24 mouse cellular contexts compared by ENCODE assay signal in the genomic region with DNA sequence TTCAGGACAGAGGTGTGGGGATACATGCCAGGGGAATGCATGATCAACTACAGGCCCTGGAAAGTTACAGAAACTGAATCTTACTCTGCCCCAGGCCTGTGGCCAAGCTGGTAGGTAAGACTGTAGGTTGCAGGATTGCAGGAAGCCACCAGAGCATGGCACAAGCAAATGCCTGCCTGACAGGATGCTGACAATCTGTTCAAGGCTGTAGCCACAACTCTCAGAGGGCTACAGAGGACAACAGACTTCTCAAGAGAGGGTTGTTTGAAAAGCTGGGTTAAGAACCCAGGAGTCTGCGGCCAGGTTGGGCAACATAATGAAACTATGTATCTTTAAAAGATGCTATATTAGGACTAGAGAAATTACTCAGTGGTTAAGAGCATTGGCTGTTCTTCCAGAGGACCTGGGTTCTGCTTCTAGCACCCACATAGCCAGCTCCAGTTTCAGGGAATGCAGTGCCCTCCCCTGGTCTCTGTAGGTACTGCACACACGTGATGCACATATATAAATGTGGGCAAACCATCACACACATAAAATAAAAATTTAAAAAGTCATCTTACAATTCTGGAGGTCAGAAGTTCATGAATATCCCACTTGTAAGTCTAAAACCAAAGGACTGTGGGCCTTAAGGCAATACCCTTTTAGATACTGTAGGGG. TPM values are rescaled to one million over a fixed set of nuclear protein-coding genes. Genes with fewer than 3 reads are reported as not detected.
DNase-seq lines count a peak whose midpoint lies in the region; ATAC-seq and TF ChIP-seq lines count a peak whose summit lies in the region.
"Had no signal": no experiment of that assay in that cellular context is flagged by ENCODE, and none has a peak within 500 bp of the region (broad histone marks: within the 10 kb centered on the region; RNA-seq: fewer than 3 reads in every experiment).

No protein-coding gene starts in this region.

- no peak overlapping the region for H3K4me3 ChIP-seq in gastrocnemius, adult 2 months
- H3K4me3 ChIP-seq in forebrain, embryonic 15.5 days, result no peak overlapping the region
- no peak overlapping the region for H3K4me3 ChIP-seq in hindbrain, embryonic 11.5 days (ENCODE audit: low read depth, low read length)
- H3K4me3 ChIP-seq: embryonic facial prominence, embryonic 12.5 days; heart, embryonic 12.5 days; limb, embryonic 13.5 days; stomach, embryonic 15.5 days had no signal

- POLR2A ChIA-PET in Patski (lab: Charles Lee), result no interaction called here

- in situ Hi-C loops in Patski (cut with MboI; ENCODE audit: low pct_unique_long_range_greater_than_20kb), result no loop called here

- H3K4me1 ChIP-seq in forebrain, embryonic 15.5 days, result no peaks in the 10 kb centered on the region
- no peaks in the 10 kb centered on the region for H3K4me1 ChIP-seq in hindbrain, embryonic 11.5 days (replicated peaks; ENCODE audit: control insufficient read depth, insufficient read depth, low read length)
- H3K4me1 ChIP-seq: embryonic facial prominence, embryonic 12.5 days; limb, embryonic 13.5 days; stomach, embryonic 15.5 days had no signal

- no peaks in the 10 kb centered on the region for H3K27me3 ChIP-seq in Patski
- no peaks in the 10 kb centered on the region for H3K27me3 ChIP-seq in splenic B cell, adult 2 months (ENCODE audit: control insufficient read depth, insufficient read depth, low read length, poor library complexity, severe bottlenecking)
- H3K27me3 ChIP-seq in forebrain, embryonic 15.5 days, result no peaks in the 10 kb centered on the region
- H3K27me3 ChIP-seq in hindbrain, embryonic 11.5 days (ENCODE audit: control insufficient read depth, insufficient read depth, low read length), result no peaks in the 10 kb centered on the region
- H3K27me3 ChIP-seq: embryonic facial prominence, embryonic 12.5 days; heart, embryonic 12.5 days; limb, embryonic 13.5 days; stomach, embryonic 15.5 days had no signal

- H3K4me2 ChIP-seq in forebrain, embryonic 15.5 days (replicated peaks), result no peak overlapping the region
- H3K4me2 ChIP-seq in hindbrain, embryonic 11.5 days (replicated peaks; ENCODE audit: low read depth, low read length), result no peak overlapping the region
- H3K4me2 ChIP-seq: embryonic facial prominence, embryonic 12.5 days; heart, embryonic 12.5 days; limb, embryonic 13.5 days; stomach, embryonic 15.5 days had no signal

- no peak for ATAC-seq in Patski
- ATAC-seq in forebrain, embryonic 15.5 days (replicated peaks), result no peak
- ATAC-seq in hindbrain, embryonic 11.5 days (ENCODE audit: low FRiP score), result no peak
- ATAC-seq: hindbrain, embryonic 16.5 days; midbrain, embryonic 16.5 days had no signal

- peak; percentile 15; the same call in 1 of the 2 replicates for TF ChIP-seq CTCF in gastrocnemius, adult 2 months (IDR thresholded peaks at IDR 0.05)
- peak; percentile 48 for TF ChIP-seq CTCF in Patski (IDR thresholded peaks at IDR 0.05)

- H3K27ac ChIP-seq in gastrocnemius, adult 2 months, result no peak overlapping the region
- H3K27ac ChIP-seq in forebrain, embryonic 15.5 days (replicated peaks), result no peak overlapping the region
- no peak overlapping the region for H3K27ac ChIP-seq in hindbrain, embryonic 11.5 days (ENCODE audit: low read depth, low read length)
- H3K27ac ChIP-seq: embryonic facial prominence, embryonic 12.5 days; limb, embryonic 13.5 days; stomach, embryonic 15.5 days had no signal

- DNase-seq in gastrocnemius, adult 2 months, result no peak
- no peak for DNase-seq in gastrocnemius, postnatal 4 days (ENCODE audit: low spot score in 2 of 2)
- DNase-seq in spleen, adult 18-20 months, result peak; percentile 37 to 41
- no peak for DNase-seq in spleen, adult 12 weeks (ENCODE audit: low spot score)
- DNase-seq in Patski (ENCODE audit: low read depth, low spot score), result no peak
- DNase-seq in splenic B cell, adult 2 months (ENCODE audit: low read depth, low spot score), result peak; percentile 51
- no peak for DNase-seq in hindbrain, embryonic 11.5 days (ENCODE audit: low spot score)
- DNase-seq: adrenal gland, postnatal 10 days; cerebellum, adult 8-10 months; gastrocnemius, postnatal 36 days; kidney, adult 2 months; kidney, postnatal 25 days; lung, adult 2 months; retina, postnatal 1 day; right cerebral cortex, postnatal 4 days; thymus, postnatal 25 days had no signal

- intact Hi-C loops in gastrocnemius, adult 2 months (cut with DNase I), result no loop called here

- CTCF ChIA-PET in Patski (lab: Charles Lee), result no interaction called here

- 92% methylated on average over 2 of the region's 2 CpGs for WGBS in forebrain, embryonic 15.5 days
- 93% methylated on average over 2 of the region's 2 CpGs for WGBS in hindbrain, embryonic 11.5 days

- H3K36me3 ChIP-seq in splenic B cell, adult 2 months (ENCODE audit: control insufficient read depth, insufficient read depth, low read length, poor library complexity, severe bottlenecking), result no peaks in the 10 kb centered on the region
- H3K36me3 ChIP-seq in forebrain, embryonic 15.5 days, result no peaks in the 10 kb centered on the region
- no peaks in the 10 kb centered on the region for H3K36me3 ChIP-seq in hindbrain, embryonic 11.5 days (ENCODE audit: control insufficient read depth, insufficient read depth, low read length)
- H3K36me3 ChIP-seq: embryonic facial prominence, embryonic 12.5 days; heart, embryonic 12.5 days; limb, embryonic 13.5 days; stomach, embryonic 15.5 days had no signal

- no peak overlapping the region for H3K9ac ChIP-seq in forebrain, embryonic 15.5 days (replicated peaks)
- H3K9ac ChIP-seq in hindbrain, embryonic 11.5 days (ENCODE audit: low read depth, low read length), result no peak overlapping the region
- H3K9ac ChIP-seq: embryonic facial prominence, embryonic 12.5 days; heart, embryonic 12.5 days; limb, embryonic 13.5 days; stomach, embryonic 15.5 days had no signal

- no peaks in the 10 kb centered on the region for H3K9me3 ChIP-seq in forebrain, embryonic 15.5 days
- H3K9me3 ChIP-seq in hindbrain, embryonic 11.5 days (ENCODE audit: control insufficient read depth, low read length), result no peaks in the 10 kb centered on the region
- H3K9me3 ChIP-seq: embryonic facial prominence, embryonic 12.5 days; limb, embryonic 13.5 days; stomach, embryonic 15.5 days had no signal

RNA-seq across cellular contexts. Expression of a gene that starts 10.1 kb away (rescaled TPM):
- not detected for total RNA-seq in gastrocnemius, adult 2 months (2021)
- total RNA-seq in gastrocnemius, postnatal 4 days (2021), result not detected
- polyA plus RNA-seq in Patski (2021), result 0.05 TPM
- polyA plus RNA-seq in forebrain, embryonic 15.5 days (2015; fragmentation: Nextera tagmentation; extraction: Ambion mirVana), result not detected in 2 replicates
- polyA plus RNA-seq in hindbrain, embryonic 11.5 days (2014; fragmentation: Nextera tagmentation; extraction: Ambion mirVana), result 0.22 TPM in 1 of 2 replicates, not detected in the other
- total RNA-seq: gastrocnemius, postnatal 36 days; layer of hippocampus, postnatal 10 days had no signal
- polyA plus RNA-seq: embryonic facial prominence, embryonic 12.5 days; heart, embryonic 12.5 days; midbrain, embryonic 16.5 days had no signal

RNA-seq across cellular contexts. Expression of a gene that starts 38.3 kb away (rescaled TPM):
- 10 to 100 TPM; 10.7 to 10.8 TPM for total RNA-seq in gastrocnemius, adult 2 months (2021)
- total RNA-seq in gastrocnemius, postnatal 4 days (2021), result 10 to 100 TPM; 11.8 to 13.6 TPM
- polyA plus RNA-seq in Patski (2021), result 7.9 TPM
- polyA plus RNA-seq in forebrain, embryonic 15.5 days (2015; fragmentation: Nextera tagmentation; extraction: Ambion mirVana), result 15.5 and 16.9 TPM in 2 replicates
- 9.0 and 11.1 TPM in 2 replicates for polyA plus RNA-seq in hindbrain, embryonic 11.5 days (2014; fragmentation: Nextera tagmentation; extraction: Ambion mirVana)

RNA-seq across cellular contexts. Expression of a gene that starts 42.2 kb away (rescaled TPM):
- 10 to 100 TPM; 37.2 to 37.8 TPM for total RNA-seq in gastrocnemius, adult 2 months (2021)
- total RNA-seq in gastrocnemius, postnatal 4 days (2021), result 10 to 100 TPM; 39.4 to 40.7 TPM
- polyA plus RNA-seq in Patski (2021), result 48.8 TPM
- 85.1 and 87.4 TPM in 2 replicates for polyA plus RNA-seq in forebrain, embryonic 15.5 days (2015; fragmentation: Nextera tagmentation; extraction: Ambion mirVana)
- polyA plus RNA-seq in hindbrain, embryonic 11.5 days (2014; fragmentation: Nextera tagmentation; extraction: Ambion mirVana), result 43.0 and 48.6 TPM in 2 replicates

Comparison
In these comparisons a context has a peak if more than half of its experiments do, and no peak if none do; other contexts are left out.
1. DNase-seq: peak in spleen, adult 18-20 months (2 of 2) and splenic B cell, adult 2 months (single experiment); none in gastrocnemius, adult 2 months (single experiment), gastrocnemius, postnatal 4 days (0 of 2), spleen, adult 12 weeks (single experiment), Patski (single experiment) and hindbrain, embryonic 11.5 days (single experiment).